Mouse (Mus musculus): ENCODE results near the gene D630045J12Rik.

GRCm38 (mm10) chr6:38298761-38299401 is 45.1 kb upstream of the D630045J12Rik start, which contains the start of gene Zc3hav1l:
- no peak for TF ChIP-seq CTCF (IDR thresholded peaks at IDR 0.05; ENCODE audit: low read depth)
- TF ChIP-seq EP300 (IDR thresholded peaks at IDR 0.05; ENCODE audit: low read depth): no peak
